Mouse (Mus musculus) heart, embryonic 11.5 days (tissue): ENCODE measurements around the gene Dhrs7c. TPM values are rescaled to one million over a fixed set of nuclear protein-coding genes. Genes with fewer than 3 reads are reported as not detected.

Source experiments
- ATAC-seq: fragments of 200-750 bp; cut with Nextera tagmentation; replicated peaks from 2 replicates; pipeline ENCODE4 v1.8.0; 2017; ENCODE audit warnings: moderate library complexity; ENCODE audit not compliant: insufficient number of reproducible peaks, low FRiP score, low TSS enrichment
- H3K27ac ChIP-seq: fragments of 300-500 bp; sonication (generic); 2 replicates; pipeline ENCODE4 v1.5.1; 2014; ENCODE audit warnings: mild to moderate bottlenecking, low read depth, low read length
- H3K27me3 ChIP-seq: fragments of 300-500 bp; sonication (generic); 2 replicates; pipeline ENCODE4 v1.6.1; 2014; ENCODE audit warnings: mild to moderate bottlenecking, low read length, mixed read lengths; ENCODE audit not compliant: control insufficient read depth, insufficient read depth
- H3K36me3 ChIP-seq: fragments of 300-500 bp; sonication (generic); 2 replicates; pipeline ENCODE4 v1.6.1; 2014; ENCODE audit warnings: mild to moderate bottlenecking, low read length, moderate library complexity, mixed read lengths; ENCODE audit not compliant: control insufficient read depth, insufficient read depth
- H3K4me1 ChIP-seq: fragments of 300-500 bp; sonication (generic); 2 replicates; pipeline ENCODE4 v1.6.1; 2014; ENCODE audit warnings: low read length; ENCODE audit not compliant: control insufficient read depth, insufficient read depth
- H3K4me2 ChIP-seq: fragments of 300-500 bp; sonication (generic); 2 replicates; pipeline ENCODE4 v1.6.1; 2014; ENCODE audit warnings: mild to moderate bottlenecking, moderate library complexity
- H3K4me3 ChIP-seq: fragments of 300-500 bp; sonication (generic); 2 replicates; pipeline ENCODE4 v1.5.1; 2014; ENCODE audit warnings: low read depth, low read length
- H3K9ac ChIP-seq: fragments of 300-500 bp; sonication (generic); 2 replicates; pipeline ENCODE4 v1.6.1; 2014; ENCODE audit warnings: mild to moderate bottlenecking, low read depth, low read length, moderate library complexity
- H3K9me3 ChIP-seq: fragments of 300-500 bp; sonication (generic); replicated peaks from 2 replicates; pipeline ENCODE4 v1.6.1; 2016; ENCODE audit warnings: low read length; ENCODE audit not compliant: control insufficient read depth
- WGBS: fragments of 180-500 bp; shearing (Covaris S2); extraction: QIAGEN DNeasy Blood & Tissue Kit; methylation state at CpG from one replicate; pipeline ENCODE4 v1.1.7; 2014; ENCODE audit not compliant: insufficient replicate concordance; 5-methylcytosine and 5-hydroxymethylcytosine counted together
- polyA plus RNA-seq: library from polyadenylated mRNA; unstranded; fragments of >200 nt; fragmentation: Nextera tagmentation; extraction: Ambion mirVana; gene quantifications from 2 replicates; pipeline ENCODE4 v1.2.1, GENCODE M21; 2014

Dhrs7c gene
- polyA plus RNA-seq, 1 experiment from 2014 or later = 0.39 TPM

DNA sequence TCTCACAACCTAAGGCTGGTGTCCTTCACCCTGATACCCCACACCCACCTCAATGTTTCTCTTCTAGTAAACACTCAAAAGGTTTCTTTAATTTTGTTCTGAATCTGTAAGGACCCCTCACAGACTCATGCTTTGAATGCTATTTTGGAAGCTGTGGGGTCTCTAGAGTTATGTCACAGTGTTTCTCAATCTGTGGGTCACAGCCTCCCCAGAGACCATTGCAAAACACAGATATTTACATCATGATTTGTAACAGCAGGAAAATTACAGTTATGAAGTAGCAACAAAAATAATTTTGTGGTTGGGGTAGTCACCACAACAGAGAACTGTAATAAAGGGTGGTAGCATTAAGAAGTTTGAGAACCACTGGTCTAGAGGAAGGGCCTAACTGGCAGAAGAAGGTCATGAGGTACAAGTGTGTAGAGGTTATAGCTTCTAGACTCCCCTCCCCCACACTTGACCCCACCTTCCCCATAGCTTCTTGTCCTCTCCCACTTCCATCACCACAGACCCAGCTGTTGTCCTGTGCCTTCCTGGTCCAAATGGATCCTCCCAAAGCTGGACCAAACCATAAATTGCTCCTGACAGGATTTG is 2.2 kb downstream of the Dhrs7c start:
- Histone ChIP-seq H3K9ac (no peak overlapping the region), H3K4me3 (no peak overlapping the region), H3K4me2 (no peak overlapping the region), H3K27ac (no peak overlapping the region), H3K36me3 (no peaks in the 10 kb centered on the region), H3K4me1 (0 out of 2 replicates have a peak, but pooled peaks cover 4% of the 10 kb centered on the region), H3K27me3 (no peaks in the 10 kb centered on the region), H3K9me3 (no peaks in the 10 kb centered on the region)
- no peak for ATAC-seq

DNA sequence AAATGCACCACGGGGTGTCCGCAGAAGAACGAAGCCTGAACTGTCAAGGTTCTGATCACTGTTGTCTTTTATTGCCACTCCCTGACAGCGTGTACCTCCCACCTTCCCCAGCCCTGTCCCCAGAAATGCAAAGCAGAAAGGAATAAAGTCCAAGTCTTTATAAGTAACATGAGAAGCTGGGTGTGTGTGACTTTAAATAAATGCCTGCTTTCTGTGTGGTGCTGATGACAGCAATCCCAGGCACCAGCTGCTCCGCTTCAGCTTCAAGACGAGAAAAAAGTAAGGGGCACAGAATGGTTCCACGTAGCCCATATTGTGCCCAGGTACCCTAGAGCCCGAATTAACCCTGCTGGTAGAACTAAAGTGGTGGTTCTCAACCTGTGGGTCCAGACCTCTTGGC is 3.2 kb downstream of the Dhrs7c start:
- no peaks in the 10 kb centered on the region for H3K27me3 ChIP-seq
- 62% methylated on average over 8 of the region's 8 CpGs for WGBS
- no peak overlapping the region for H3K4me2 ChIP-seq
- no peaks in the 10 kb centered on the region for H3K9me3 ChIP-seq
- 0 out of 2 replicates have a peak, but pooled peaks cover 4% of the 10 kb centered on the region for H3K4me1 ChIP-seq
- no peak for ATAC-seq
- H3K4me3 ChIP-seq = no peak overlapping the region
- no peaks in the 10 kb centered on the region for H3K36me3 ChIP-seq
- H3K27ac ChIP-seq = no peak overlapping the region
- H3K9ac ChIP-seq = no peak overlapping the region

GRCm38 (mm10) chr11:67805538-67805937 is 7.6 kb downstream of the Dhrs7c start:
- no peak overlapping the region for H3K27ac ChIP-seq
- no peaks in the 10 kb centered on the region for H3K27me3 ChIP-seq
- no peak overlapping the region for H3K4me2 ChIP-seq
- ATAC-seq = no peak
- H3K9me3 ChIP-seq = no peaks in the 10 kb centered on the region
- WGBS = 89% methylated on average over 1 of the region's 1 CpGs
- no peak overlapping the region for H3K4me3 ChIP-seq
- H3K36me3 ChIP-seq = no peaks in the 10 kb centered on the region
- 0 out of 2 replicates have a peak, but pooled peaks cover 4% of the 10 kb centered on the region for H3K4me1 ChIP-seq
- no peak overlapping the region for H3K9ac ChIP-seq

- no peak for ATAC-seq
- no peaks in the 10 kb centered on the region for H3K36me3 ChIP-seq
- WGBS = 75% methylated on average over 11 of the region's 11 CpGs
Observed at GRCm38 (mm10) chr11:67806832-67807597, 9.0 kb downstream of the Dhrs7c start.

GRCm38 (mm10) chr11:67808051-67808450 is 10.1 kb downstream of the Dhrs7c start:
- Histone ChIP-seq H3K4me1 (no peaks in the 10 kb centered on the region), H3K27ac (no peak overlapping the region), H3K4me3 (no peak overlapping the region), H3K36me3 (no peaks in the 10 kb centered on the region), H3K27me3 (no peaks in the 10 kb centered on the region), H3K4me2 (no peak overlapping the region), H3K9me3 (no peaks in the 10 kb centered on the region), H3K9ac (no peak overlapping the region)
- WGBS = 73% methylated on average over 5 of the region's 5 CpGs
- no peak for ATAC-seq

More at GRCm38 (mm10) chr11:67806832-67807597, 9.0 kb downstream of the Dhrs7c start:
- no peaks in the 10 kb centered on the region for H3K4me1 ChIP-seq
- no peak overlapping the region for H3K27ac ChIP-seq
- H3K9me3 ChIP-seq = no peaks in the 10 kb centered on the region
- no peaks in the 10 kb centered on the region for H3K27me3 ChIP-seq
- no peak overlapping the region for H3K9ac ChIP-seq
- H3K4me3 ChIP-seq = no peak overlapping the region
- H3K4me2 ChIP-seq = no peak overlapping the region

GRCm38 (mm10) chr11:67811535-67811934 is 13.5 kb downstream of the Dhrs7c start:
- H3K27ac ChIP-seq = no peak overlapping the region
- H3K4me2 ChIP-seq = no peak overlapping the region
- no peaks in the 10 kb centered on the region for H3K36me3 ChIP-seq
- no peaks in the 10 kb centered on the region for H3K4me1 ChIP-seq
- WGBS = 67% methylated on average over 6 of the region's 6 CpGs
- no peak overlapping the region for H3K9ac ChIP-seq
- no peak overlapping the region for H3K4me3 ChIP-seq
- ATAC-seq = no peak
- H3K27me3 ChIP-seq = no peaks in the 10 kb centered on the region
- H3K9me3 ChIP-seq = no peaks in the 10 kb centered on the region

DNA sequence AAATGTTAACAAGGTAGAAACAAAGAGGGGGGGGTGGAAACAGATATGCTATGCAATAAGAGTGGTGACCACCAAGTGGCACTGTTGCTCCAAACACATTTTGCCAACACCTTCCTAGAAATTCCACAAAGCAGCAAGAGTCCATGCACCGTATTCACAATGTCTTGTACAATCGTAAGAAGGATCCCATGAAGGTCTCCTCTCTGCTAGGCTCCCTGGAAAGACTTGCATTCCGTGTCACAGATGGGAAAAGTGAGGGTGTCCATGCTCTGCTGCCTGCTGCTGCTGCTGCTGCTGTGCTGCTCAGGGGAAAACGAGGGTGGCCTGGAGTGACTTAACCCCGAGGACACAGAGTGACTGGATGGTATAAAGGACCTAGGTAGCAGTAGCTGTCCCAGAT is 21.6 kb downstream of the Dhrs7c start:
- Histone ChIP-seq H3K4me3 (no peak overlapping the region), H3K4me2 (peak overlapping the region; percentile 57), H3K27ac (no peak overlapping the region), H3K9me3 (no peaks in the 10 kb centered on the region), H3K4me1 (no peaks in the 10 kb centered on the region), H3K9ac (0 out of 2 replicates have a peak overlapping the region, but pooled peaks have one; percentile 29), H3K27me3 (no peaks in the 10 kb centered on the region), H3K36me3 (no peaks in the 10 kb centered on the region)
- 13% methylated on average over 5 of the region's 5 CpGs for WGBS
- no peak for ATAC-seq

GRCm38 (mm10) chr11:67820221-67820620 is 22.2 kb downstream of the Dhrs7c start:
- Histone ChIP-seq H3K36me3 (no peaks in the 10 kb centered on the region), H3K27me3 (no peaks in the 10 kb centered on the region), H3K9me3 (no peaks in the 10 kb centered on the region), H3K27ac (no peak overlapping the region), H3K9ac (no peak overlapping the region), H3K4me1 (no peaks in the 10 kb centered on the region), H3K4me3 (no peak overlapping the region), H3K4me2 (no peak overlapping the region)
- ATAC-seq = no peak
- 32% methylated on average over 4 of the region's 4 CpGs for WGBS

GRCm38 (mm10) chr11:67821560-67821959 is 23.6 kb downstream of the Dhrs7c start:
- Histone ChIP-seq H3K9me3 (no peaks in the 10 kb centered on the region), H3K27me3 (no peaks in the 10 kb centered on the region), H3K27ac (no peak overlapping the region), H3K4me3 (no peak overlapping the region), H3K4me1 (peaks cover 3% of the 10 kb centered on the region; the same call in 1 of the 2 replicates), H3K9ac (no peak overlapping the region), H3K36me3 (no peaks in the 10 kb centered on the region), H3K4me2 (no peak overlapping the region)
- WGBS = 79% methylated on average over 6 of the region's 6 CpGs
- ATAC-seq = no peak
